Mouse (Mus musculus): ENCODE measurements around the gene Slc25a43. TPM values are rescaled to one million over a fixed set of nuclear protein-coding genes. Genes with fewer than 3 reads are reported as not detected.

Slc25a43 gene
- 1.7 TPM in 1 of 2 replicates, not detected in the other for total RNA-seq (2017)

GRCm38 (mm10) chrX:36743503-36744101 lies at the start of gene Slc25a43:
Gene Slc25a43 (plus strand): TSS chrX:36743659.
- no peak for ATAC-seq (replicated peaks; ENCODE audit: low read depth, poor library complexity, severe bottlenecking)

- peak; percentile 53 for ATAC-seq (replicated peaks; ENCODE audit: low read depth, poor library complexity, severe bottlenecking)
Measured at GRCm38 (mm10) chrX:36740124-36740951, 3.1 kb upstream of the Slc25a43 start.

GRCm38 (mm10) chrX:36741278-36741677 lies 2.2 kb upstream of the Slc25a43 start:
- ATAC-seq (replicated peaks; ENCODE audit: low read depth, poor library complexity, severe bottlenecking): 0 out of 2 replicates have a peak, but pooled peaks have one; percentile 20

DNA sequence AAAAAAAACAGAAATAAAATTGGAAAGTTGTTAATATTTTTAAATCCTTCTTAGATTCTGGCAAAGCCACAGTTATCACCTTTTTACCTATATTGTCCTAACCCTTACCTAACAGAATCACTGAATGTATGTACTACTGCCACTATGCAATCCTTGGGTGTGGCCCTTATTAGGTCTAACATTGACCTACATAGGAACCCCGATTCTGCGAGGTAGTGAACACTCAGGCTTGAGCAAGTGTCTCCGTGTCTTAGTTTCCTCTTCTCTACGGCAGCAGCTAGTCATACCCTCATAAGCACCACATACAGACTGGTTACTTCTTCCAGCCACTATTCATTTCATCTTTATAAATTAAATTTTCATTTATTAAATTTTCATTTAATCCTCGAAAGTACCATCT lies 715 bp upstream of the Slc25a43 start:
- no peak for ATAC-seq (replicated peaks; ENCODE audit: low read depth, poor library complexity, severe bottlenecking)

GRCm38 (mm10) chrX:36744735-36745134 lies 1.3 kb downstream of the Slc25a43 start:
- peak; percentile 85 for ATAC-seq (replicated peaks; ENCODE audit: low read depth, poor library complexity, severe bottlenecking)

DNA sequence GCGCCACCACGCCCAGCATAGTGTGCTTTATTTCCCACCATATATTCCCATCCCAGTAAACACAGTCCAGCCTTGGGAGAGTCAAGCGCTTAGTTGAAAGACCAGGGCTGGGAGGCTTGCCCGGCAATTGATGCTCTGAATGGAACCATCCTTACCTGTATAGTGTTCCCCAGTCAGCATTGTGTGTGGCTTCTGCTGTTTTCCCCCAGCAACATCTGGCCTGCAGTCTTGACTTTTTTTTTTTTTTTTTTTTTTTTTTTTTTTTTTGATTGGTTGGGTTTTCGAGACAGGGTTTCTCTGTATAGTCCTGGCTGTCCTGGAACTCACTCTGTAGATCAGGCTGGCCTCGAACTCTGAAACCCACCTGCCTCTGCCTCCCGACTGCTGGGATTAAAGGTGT lies 1.9 kb downstream of the Slc25a43 start:
- ATAC-seq (replicated peaks; ENCODE audit: low read depth, poor library complexity, severe bottlenecking): no peak

DNA sequence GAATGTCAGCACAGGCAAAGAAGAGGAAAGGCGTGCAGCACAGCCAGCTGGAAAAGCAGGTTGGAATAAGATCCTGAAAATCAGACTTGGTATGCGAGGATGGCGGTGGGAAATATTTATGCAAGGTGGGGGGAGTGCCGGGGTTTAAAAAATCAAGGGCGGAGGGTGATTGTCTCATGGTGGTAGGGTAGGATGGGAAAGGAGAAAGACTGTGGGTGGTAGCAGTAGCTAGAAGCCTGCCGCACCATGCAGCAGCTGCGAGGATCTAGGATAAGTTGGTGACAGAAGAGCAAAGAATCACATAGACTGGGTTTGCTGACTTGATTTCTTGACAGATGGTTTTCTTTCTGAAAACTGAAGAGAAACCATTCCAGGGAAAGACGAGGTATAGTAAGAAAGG lies 3.3 kb downstream of the Slc25a43 start:
- no peak for ATAC-seq (replicated peaks; ENCODE audit: low read depth, poor library complexity, severe bottlenecking)

DNA sequence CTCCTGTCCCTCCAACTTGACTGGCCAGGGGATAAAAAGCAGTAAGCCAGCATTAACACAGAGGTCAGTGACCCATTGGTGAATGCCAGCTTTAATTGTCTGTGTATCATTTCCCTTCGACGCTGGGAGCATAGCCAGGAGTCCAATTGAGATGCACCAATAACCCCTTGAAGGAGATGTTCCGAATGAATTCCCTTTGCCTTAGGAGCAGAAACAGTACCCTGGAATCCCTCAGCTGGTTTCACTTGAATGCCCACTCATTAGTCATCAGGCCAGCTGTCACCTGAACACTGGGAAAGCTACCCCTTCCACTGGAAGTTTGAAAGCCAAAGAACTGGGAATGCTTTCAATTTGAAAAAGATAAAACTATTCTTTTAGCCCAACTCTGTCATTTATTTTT lies 5.1 kb downstream of the Slc25a43 start:
- no peak for ATAC-seq (replicated peaks; ENCODE audit: low read depth, poor library complexity, severe bottlenecking)

- ATAC-seq (replicated peaks; ENCODE audit: low read depth, poor library complexity, severe bottlenecking): no peak
Measured at GRCm38 (mm10) chrX:36749281-36749785, 5.9 kb downstream of the Slc25a43 start.

DNA sequence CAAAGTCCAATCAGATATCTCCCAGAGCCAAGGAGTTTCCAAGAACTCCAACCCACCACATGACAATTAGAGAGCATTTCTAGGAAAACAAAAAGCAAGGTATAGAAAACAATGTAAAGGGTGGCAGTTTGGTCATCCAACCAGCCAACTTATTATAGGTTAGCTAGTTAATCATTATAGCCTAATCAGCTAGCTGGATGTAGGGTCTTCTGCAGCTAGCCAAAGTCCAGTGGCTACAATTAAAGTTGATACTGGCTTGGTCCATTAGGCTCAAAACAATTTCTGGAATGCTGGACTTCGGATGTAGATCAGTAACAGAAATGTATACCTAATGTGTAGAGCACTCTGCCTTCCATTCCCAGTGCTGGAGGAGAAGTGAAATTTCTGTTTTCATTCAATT lies 7.1 kb downstream of the Slc25a43 start:
- ATAC-seq (replicated peaks; ENCODE audit: low read depth, poor library complexity, severe bottlenecking): no peak

- ATAC-seq (replicated peaks; ENCODE audit: low read depth, poor library complexity, severe bottlenecking): no peak
Measured at GRCm38 (mm10) chrX:36752586-36752985, 9.1 kb downstream of the Slc25a43 start.

- no peak for ATAC-seq (replicated peaks; ENCODE audit: low read depth, poor library complexity, severe bottlenecking)
Measured at GRCm38 (mm10) chrX:36757796-36758472, 14.5 kb downstream of the Slc25a43 start.

DNA sequence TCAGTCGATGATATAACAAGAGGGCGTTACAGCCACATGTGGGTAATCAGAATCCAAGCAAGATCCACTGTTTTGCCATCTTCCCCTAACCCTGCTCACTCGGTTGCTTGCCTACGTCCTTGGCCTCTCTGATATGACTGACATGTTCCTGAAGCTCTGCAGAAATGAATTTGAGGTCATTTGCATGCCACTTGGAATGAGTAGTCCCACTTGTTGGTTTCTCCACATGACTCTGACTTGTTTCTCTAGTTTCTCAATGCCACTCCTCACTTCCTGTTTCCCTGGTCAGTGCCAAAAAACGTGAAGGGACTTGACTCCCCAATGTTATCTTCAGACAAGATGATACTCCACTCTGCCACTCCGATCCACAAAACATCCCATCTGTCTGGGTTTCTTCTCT lies 15.1 kb downstream of the Slc25a43 start:
- ATAC-seq (replicated peaks; ENCODE audit: low read depth, poor library complexity, severe bottlenecking): 0 out of 2 replicates have a peak, but pooled peaks have one; percentile 32

GRCm38 (mm10) chrX:36760946-36761635 lies 17.6 kb downstream of the Slc25a43 start:
- ATAC-seq (replicated peaks; ENCODE audit: low read depth, poor library complexity, severe bottlenecking): peak; percentile 89

DNA sequence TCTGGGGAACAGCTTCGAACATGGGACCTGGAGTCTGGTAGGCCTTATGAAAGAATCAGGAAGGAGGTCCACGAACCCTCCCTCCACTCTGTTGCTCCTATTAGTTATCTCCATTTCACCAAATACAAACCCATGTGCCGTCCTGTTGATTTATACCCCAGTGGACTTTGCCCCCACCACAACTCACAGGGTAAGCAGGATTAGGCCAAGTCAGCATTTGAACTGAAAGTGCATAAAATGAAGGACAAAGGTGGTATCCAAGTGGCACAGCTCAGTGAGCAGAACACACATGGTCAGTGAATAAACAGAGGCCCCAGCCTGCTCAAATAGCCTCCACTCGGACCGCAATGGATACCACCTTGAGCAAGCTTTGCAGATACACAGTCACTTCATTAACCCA lies 18.8 kb downstream of the Slc25a43 start:
- no peak for ATAC-seq (replicated peaks; ENCODE audit: low read depth, poor library complexity, severe bottlenecking)

- no peak for ATAC-seq (replicated peaks; ENCODE audit: low read depth, poor library complexity, severe bottlenecking)
Measured at GRCm38 (mm10) chrX:36762894-36763293, 19.4 kb downstream of the Slc25a43 start.

GRCm38 (mm10) chrX:36763298-36763933 lies 20.0 kb downstream of the Slc25a43 start:
- ATAC-seq (replicated peaks; ENCODE audit: low read depth, poor library complexity, severe bottlenecking): no peak

DNA sequence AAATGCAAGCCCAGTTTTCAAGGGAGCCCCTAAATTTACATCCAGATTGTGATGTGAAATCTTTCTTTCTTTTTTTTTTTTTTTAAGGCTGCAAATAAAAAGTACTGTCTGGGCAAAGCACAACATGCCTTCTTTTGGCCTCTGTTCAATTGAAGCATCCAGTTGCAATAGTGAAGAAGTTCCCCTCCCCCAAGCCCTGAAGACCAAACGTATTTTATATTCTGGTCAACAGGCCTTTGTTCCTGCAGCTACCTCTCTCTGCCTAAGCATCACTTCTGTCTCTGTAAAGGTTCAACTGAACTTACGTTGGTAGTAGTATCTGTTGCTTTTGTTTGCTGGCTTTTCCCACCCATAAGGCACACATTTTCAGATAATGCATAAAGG lies 20.5 kb downstream of the Slc25a43 start:
- ATAC-seq (replicated peaks; ENCODE audit: low read depth, poor library complexity, severe bottlenecking): no peak

- ATAC-seq (replicated peaks; ENCODE audit: low read depth, poor library complexity, severe bottlenecking): no peak
Measured at GRCm38 (mm10) chrX:36767386-36767785, 23.9 kb downstream of the Slc25a43 start.

DNA sequence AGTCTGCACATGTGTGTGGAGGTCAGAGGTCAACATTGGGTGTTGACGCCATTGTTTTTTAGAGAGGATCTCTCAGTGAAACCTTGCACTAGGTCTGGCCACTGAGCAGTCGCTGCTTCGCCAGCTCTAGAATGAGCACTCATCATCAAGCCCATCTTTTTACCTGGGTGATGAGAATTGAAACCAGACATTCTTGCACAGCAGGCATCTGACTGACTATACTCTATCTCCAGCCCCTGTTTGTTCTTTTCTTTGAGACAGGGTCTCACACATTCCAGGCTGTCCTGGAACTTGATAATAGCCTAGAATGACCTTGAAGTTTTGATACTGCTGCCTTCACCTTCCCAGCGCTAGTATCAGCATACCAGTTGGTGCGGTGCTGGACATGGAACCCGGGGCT lies 29.1 kb downstream of the Slc25a43 start:
- no peak for ATAC-seq (replicated peaks; ENCODE audit: low read depth, poor library complexity, severe bottlenecking)

All from common myeloid progenitor, adult 5-6 weeks (primary cell).